Mouse (Mus musculus) urinary bladder, adult 2 months (tissue): ENCODE results near the gene 9130409I23Rik. TPM values are rescaled to one million over a fixed set of nuclear protein-coding genes. Genes with fewer than 3 reads are reported as not detected.
"Not testable (repeated sequence)": the region's sequence is repeated elsewhere in the genome, so short reads cannot be mapped to it uniquely, and the experiment has no call there.

Experiments used
- DNase-seq: peaks from one replicate; pipeline ENCODE4 v3.0.0; 2022; ENCODE audit warnings: low spot score
- polyA plus RNA-seq: library from polyadenylated mRNA; depleted of rRNA; stranded (reverse); fragments of >200 nt; gene quantifications from 2 replicates; pipeline ENCODE4 v1.2.3, GENCODE M21; 2012; rRNA removed

The 9130409I23Rik gene
- polyA plus RNA-seq, 1 experiment: 0.33 TPM

GRCm38 (mm10) chr1:181035015-181035778 lies 15.8 kb upstream of the 9130409I23Rik start:
- not testable (repeated sequence) for DNase-seq

- no peak for DNase-seq
These were observed 13.4 kb upstream of the 9130409I23Rik start for GRCm38 (mm10) chr1:181037623-181038022.

GRCm38 (mm10) chr1:181039652-181040051 lies 11.4 kb upstream of the 9130409I23Rik start:
- DNase-seq: no peak

- no peak for DNase-seq
These were observed 3.5 kb upstream of the 9130409I23Rik start for GRCm38 (mm10) chr1:181047520-181047919.

GRCm38 (mm10) chr1:181049328-181049842 lies 1.7 kb upstream of the 9130409I23Rik start:
- no peak for DNase-seq

- no peak for DNase-seq
These were observed 1.9 kb downstream of the 9130409I23Rik start for GRCm38 (mm10) chr1:181052898-181053297.

- DNase-seq: no peak
These were observed 10.9 kb downstream of the 9130409I23Rik start for GRCm38 (mm10) chr1:181061784-181062485.

- DNase-seq: no peak
These were observed 13.0 kb downstream of the 9130409I23Rik start for GRCm38 (mm10) chr1:181063991-181064390.

GRCm38 (mm10) chr1:181064648-181065047 lies 13.6 kb downstream of the 9130409I23Rik start:
- DNase-seq: no peak

GRCm38 (mm10) chr1:181068344-181068743 lies 17.3 kb downstream of the 9130409I23Rik start:
- no peak for DNase-seq

GRCm38 (mm10) chr1:181069671-181070070 lies 18.6 kb downstream of the 9130409I23Rik start:
- no peak for DNase-seq

GRCm38 (mm10) chr1:181073075-181073474 lies 22.0 kb downstream of the 9130409I23Rik start:
- DNase-seq: no peak

- no peak for DNase-seq
These were observed 33.0 kb downstream of the 9130409I23Rik start for GRCm38 (mm10) chr1:181084021-181084420.

- DNase-seq: no peak
These were observed 39.0 kb downstream of the 9130409I23Rik start for GRCm38 (mm10) chr1:181090048-181090447.

Other genes starting within 250 kb of the 9130409I23Rik start
- gene H3f3a, start 237.3 kb upstream of the 9130409I23Rik start, polyA plus RNA-seq: 810 and 870 TPM in 2 replicates
- 18.3 and 19.0 TPM in 2 replicates for gene Sde2, start 200.1 kb upstream of the 9130409I23Rik start, polyA plus RNA-seq
- gene Lefty2, start 158.1 kb upstream of the 9130409I23Rik start, polyA plus RNA-seq: 0.29 and 0.44 TPM in 2 replicates
- 34.1 and 46.5 TPM in 2 replicates for gene Pycr2, start 146.9 kb upstream of the 9130409I23Rik start, polyA plus RNA-seq
- gene Lefty1, start 116.2 kb upstream of the 9130409I23Rik start, polyA plus RNA-seq: 27.3 and 32.8 TPM in 2 replicates
- gene Tmem63a, start 108.9 kb upstream of the 9130409I23Rik start, polyA plus RNA-seq: 72.8 and 80.0 TPM in 2 replicates
- gene Ephx1, start 30.3 kb upstream of the 9130409I23Rik start, polyA plus RNA-seq: 159 and 184 TPM in 2 replicates
- gene Nvl, start 93.0 kb downstream of the 9130409I23Rik start, polyA plus RNA-seq: 20.9 and 28.8 TPM in 2 replicates
- 27.5 and 29.4 TPM in 2 replicates for gene Cnih4, start 93.5 kb downstream of the 9130409I23Rik start, polyA plus RNA-seq
- gene Wdr26, start 160.8 kb downstream of the 9130409I23Rik start, polyA plus RNA-seq: 57.4 and 61.8 TPM in 2 replicates